Mouse (Mus musculus): ENCODE data around the gene Fgfr2.

- no peak for TF ChIP-seq ZNF384 (IDR thresholded peaks at IDR 0.05; ENCODE audit: low read depth, low read length)
- TF ChIP-seq HCFC1 (IDR thresholded peaks at IDR 0.05; ENCODE audit: borderline replicate concordance, insufficient read depth, low read length), result no peak
- TF ChIP-seq MAFK (IDR thresholded peaks at IDR 0.05; ENCODE audit: insufficient read depth, low read depth, low read length), result no peak
- TF ChIP-seq ZC3H11A (IDR thresholded peaks at IDR 0.05; ENCODE audit: borderline replicate concordance, low read depth, low read length), result no peak
- TF ChIP-seq CHD2 (IDR thresholded peaks at IDR 0.05; ENCODE audit: low read depth, low read length), result no peak
Observed at GRCm38 (mm10) chr7:130677541-130678274, 2445.4 kb downstream of the Fgfr2 start.
